Mouse (Mus musculus): ENCODE measurements around the gene Diras1. TPM values are rescaled to one million over a fixed set of nuclear protein-coding genes. Genes with fewer than 3 reads are reported as not detected.
A peak's percentile ranks its signal among the peaks of the same experiment; 100 is the strongest.
"Not testable (repeated sequence)": the region's sequence is repeated elsewhere in the genome, so short reads cannot be mapped to it uniquely, and the experiment has no call there.

The Diras1 gene
- total RNA-seq, 4 experiments from 2014 or later = 3.6 to 6.5 (median 4.4) TPM

DNA sequence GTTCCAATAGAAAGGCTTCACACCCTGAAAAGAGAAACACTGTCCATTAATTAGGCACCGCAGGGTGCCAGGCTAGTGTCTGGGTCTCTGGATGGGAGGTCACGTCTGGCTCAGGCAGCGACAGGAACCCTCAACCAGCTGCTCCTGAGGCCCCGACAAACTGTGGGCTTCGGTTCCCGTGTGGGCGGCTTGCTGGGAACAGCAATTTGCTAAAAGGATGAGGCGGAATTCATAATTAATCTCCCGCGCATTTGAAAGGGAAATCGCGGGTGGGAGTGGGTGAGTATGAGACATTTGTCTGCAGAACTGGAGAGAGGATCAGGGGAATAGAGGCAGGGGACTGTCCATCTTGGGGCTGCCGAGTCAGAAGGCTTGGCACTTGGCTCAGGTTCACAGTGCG, 27.4 kb downstream of the Diras1 start:
- DNase-seq = no peak

DNA sequence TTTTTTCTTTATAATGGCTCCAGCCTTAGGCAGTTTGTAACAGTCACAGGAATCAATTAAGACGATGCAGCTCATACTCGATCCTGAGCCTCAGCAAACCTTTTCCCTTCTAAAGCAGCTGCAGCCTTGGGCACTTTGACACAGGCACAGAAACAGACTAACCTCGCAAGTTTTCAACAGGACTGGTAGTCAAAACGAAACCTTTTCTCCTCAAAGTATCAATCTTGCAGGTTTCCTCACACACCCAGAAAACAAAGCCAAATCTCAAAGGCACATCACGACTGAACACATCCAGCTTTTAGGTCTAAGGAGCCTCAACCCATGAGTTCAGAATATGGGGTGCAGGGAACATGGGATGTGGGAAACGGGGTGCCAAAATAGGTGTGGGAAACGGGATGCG, 28.1 kb downstream of the Diras1 start:
- no peak for DNase-seq

DNA sequence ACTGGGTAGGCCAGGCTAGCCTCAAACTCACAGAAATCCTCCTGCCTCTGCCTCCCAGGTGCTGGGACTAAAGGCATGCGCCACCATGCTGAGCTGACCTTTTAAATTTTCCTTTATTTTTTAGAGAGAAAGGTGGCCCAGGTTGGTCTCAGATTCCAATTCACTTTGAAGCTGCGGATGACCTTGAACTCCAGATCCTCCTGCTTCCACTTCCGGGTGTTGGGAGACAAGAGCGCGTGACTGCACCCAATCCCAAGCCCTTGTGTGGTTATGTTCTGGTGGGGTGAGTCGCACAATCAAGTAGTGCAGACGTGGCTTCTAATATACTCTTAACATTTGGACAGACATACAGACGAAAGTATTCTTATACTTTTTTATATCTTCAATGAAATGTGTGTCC, 29.0 kb downstream of the Diras1 start:
- no peak for DNase-seq

DNA sequence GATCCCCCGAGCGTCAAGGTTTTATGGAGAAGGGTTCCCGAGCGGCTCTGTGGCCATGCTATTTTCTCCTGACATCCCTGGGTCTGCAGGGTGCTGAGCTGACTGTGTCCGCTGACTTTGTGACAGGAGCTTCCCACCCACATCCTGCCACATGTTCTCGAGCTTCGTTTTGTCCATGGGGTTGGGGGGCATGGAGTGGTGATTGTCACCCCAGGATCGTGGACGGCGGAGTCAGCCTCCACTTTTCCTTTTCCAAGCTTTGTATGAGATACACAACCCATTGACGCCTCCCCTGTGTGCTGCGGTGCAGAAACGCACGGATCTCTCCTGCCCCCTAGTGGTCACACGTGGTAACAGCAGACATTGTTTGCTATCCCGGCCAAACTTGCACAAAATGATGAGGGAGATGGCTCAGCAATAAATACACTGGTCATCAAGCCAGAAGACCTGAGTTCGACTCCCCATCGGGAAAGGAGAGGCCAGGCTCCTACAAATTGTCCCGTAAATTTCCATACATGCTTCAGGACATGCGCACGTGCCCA, 30.3 kb downstream of the Diras1 start:
- peak; percentile 66 for DNase-seq

DNA sequence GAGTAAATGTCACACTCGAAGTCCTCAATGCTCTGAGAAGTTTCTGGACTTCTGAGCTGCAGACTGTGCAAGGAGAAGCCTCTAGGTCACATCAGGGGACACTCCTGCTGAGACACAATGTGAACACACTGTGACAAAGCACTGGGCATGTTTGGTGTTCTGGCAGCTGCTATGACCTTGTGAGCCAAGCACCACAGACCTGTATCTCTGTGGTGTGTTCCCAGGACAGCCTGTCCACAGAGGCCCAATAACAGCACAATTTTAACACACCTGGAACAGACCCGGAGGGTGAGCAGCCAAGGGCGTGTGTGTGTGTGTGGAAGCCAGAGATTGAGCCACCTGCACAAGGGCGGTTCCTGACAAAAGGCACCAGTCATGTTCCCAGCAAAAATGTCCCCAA, 30.8 kb downstream of the Diras1 start:
- DNase-seq = no peak

DNA sequence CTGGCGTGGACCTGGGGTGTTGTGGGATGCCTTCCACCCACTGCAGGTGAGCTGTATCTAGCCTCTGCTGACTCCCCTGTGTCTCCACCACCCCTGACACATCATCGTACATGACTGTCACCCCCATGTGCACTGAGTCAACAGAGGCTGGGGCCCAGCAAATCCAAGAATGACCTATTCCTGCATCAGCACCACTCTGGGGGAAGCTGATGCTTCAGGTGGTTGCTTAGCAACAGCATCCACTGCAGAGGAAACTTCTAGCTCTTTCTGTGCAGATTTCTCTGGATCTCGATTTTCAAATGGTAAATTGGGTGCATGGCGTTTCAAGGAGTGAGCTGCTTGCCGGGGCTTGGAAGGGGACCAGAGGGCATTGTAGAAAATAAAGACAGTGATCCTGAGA, 32.2 kb downstream of the Diras1 start:
- DNase-seq = no peak

DNA sequence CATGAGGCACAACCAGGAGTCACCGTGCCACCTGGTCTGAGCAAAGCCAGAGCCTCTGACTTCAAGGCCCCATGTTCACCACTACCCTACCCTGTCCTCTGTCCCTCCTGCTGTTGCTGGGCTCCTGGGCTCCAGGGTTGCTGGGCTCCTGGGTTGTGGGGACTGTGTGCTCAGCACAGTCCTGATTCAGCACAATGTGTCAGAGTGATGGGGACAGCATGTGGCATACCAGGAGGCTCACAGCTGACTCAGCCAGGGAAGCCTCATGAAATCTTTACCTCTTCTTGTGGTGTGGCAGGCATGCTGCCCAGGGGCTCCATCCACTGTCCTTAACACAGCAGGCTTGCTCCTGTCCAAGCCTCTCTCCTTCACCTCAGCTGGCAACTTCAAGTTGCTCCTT, 33.5 kb downstream of the Diras1 start:
- DNase-seq = no peak

DNA sequence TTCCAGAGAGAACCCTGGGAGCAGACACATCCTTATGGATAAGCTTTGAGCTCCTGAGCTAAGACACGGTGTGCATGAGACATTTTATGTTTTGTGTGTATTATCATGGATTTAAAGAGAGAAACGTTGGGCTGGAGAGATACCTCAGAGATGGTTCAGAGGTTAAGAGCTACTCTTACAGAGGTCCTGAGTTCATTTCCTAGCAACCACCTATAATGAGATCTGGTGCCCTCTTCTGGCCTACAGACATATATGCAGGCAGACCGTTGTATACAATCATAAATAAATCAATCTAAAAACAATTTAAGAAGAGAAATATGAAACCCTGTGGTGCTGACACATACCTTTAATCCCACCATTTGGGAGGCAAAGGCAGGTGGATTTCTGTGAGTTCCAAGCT, 34.5 kb downstream of the Diras1 start:
- no peak for DNase-seq

DNA sequence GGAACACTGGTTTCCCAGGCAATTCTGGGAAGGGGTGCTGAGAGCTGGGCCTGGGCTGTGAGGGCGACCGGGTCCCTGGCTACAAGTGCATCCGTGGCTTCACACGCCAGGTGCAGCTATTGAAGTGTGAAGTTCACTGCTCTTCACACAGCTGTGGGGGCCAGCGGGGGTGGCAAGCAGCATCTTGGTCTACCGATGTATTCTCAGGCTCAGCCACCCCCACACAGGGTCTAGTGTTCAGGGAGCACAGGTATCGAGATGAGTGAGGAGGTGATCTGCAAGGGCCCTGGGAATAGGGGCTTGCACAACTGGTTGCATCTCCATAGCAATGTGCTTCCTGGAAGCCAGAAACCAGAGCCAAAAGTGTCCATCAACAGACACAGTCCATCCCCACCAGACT, 35.1 kb downstream of the Diras1 start:
- DNase-seq = no peak

DNA sequence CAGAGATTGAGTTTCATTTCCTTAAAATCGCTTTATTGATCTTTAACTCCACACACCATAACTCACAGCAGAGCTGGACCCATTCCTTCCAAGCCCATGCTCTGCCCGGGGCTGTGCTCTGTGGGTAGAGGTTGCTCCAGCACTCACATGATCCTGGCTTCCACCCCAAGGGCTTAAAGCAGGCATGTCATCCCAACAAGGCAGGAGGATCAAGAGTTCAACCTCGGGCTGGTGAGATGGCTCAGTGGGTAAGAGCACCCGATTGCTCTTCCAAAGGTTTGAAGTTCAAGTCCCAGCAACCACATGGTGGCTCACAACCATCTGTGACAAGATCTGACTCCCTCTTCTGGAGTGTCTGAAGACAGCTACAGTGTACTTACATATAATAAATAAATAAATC, 35.6 kb downstream of the Diras1 start:
- DNase-seq = not testable (repeated sequence)

DNA sequence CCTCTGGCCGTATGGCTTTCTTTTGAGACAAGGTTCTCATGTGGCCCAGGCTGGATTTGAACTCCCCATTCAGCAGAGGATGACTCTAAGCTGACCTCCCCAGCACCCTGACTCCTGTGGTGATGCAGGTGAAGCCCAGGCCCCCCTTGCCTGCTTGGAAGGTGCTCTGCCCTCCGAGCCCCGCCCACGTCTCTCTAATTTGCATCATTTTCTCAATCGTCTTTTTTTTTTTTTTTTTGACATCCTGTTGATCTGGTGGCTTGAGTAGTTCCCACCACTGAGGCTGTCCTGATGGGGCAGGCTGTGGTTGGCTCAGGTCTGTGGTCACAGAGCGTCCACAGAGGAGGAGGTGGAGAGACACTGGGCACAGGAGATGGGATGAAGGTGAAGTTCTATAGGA, 36.0 kb downstream of the Diras1 start:
- no peak for DNase-seq

DNA sequence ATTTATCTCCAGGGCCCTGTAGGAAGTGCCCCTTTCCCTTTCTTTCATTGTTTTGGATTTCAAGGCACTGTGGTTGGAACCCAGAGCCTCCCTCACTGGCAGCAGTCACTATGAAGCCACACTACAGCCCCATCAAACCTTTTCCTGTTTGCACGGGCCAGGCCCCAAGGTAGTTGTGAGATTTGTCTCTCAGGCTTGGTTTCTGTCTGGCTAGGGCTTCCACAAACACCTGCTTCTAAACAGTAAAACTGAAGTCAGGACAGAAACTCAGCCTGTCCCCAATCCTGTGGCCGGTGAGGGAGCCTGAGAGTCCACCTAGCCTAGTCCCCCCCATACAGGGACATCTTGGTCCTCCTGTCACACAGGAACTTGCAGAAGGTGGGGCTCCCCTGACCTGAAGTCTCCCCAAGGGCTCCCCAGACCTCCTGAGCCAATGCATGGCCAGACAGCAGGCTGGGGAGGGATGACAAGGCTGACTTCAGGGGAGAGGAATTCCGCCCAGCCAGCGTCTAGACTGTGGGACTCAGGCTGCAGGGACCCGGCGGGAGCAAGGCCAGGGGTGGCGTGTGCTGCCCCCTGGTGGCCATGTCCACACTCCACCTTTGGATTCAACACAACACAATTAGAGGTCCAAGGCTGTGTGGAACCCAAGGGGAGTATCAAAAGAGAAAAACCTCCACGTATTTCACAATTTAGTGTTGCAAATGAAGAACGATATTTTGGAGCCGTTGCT, 37.6 kb downstream of the Diras1 start:
- DNase-seq = peak; percentile 81

DNA sequence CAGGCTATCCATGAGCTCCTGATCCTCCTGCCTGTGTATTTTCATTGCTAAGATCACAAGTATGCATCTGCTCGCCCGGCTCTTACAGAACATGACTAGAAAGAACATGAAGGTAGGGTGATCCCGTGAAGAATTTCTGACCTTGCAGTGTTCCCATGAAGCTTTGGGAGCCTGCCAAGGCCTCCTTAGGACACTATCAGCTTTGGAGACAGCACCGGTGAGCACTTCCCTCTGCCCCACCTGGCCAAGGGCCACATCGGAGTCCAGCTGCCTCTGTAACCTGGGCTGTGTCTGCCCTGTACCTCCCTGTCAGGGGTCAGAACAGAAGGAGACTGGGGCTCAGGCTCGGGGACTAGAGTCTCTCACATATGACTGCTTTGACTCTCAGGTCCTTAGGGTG, 38.7 kb downstream of the Diras1 start:
- DNase-seq = peak; percentile 63

DNA sequence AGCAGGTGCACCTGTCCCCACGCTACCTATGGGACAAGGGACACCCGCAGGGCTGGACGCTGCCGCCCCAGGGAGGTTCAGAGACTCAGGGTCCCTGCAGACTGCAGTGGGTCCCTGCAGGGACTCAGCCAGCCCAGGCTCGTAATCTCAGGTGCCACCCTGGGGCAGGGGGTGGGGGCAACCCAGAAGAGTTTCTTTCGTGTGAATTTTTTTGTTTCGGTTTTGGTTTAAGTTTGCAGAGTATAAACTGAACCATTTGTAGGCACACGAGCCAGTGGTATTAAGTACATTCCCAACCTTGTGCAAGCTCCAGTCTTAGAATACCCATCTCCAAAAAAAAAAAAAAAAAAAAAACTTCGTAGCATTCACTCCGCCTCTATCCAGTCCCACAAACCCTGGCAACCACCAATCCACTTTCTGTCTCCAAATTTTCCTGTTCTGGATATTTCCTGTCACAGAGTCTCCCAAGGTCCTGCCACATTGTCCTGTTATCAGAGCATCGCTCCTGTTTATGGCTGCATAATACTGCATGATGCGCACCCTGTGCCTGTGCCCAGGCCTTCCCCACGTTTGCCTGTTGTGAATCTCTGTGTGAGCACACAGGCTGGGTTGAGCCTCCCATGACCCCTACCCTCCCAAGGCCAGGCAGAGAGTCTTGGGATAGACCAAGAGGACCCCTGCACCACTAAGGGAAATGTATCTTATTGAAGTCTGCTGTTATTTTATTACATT, 39.3 kb downstream of the Diras1 start:
- no peak for DNase-seq

DNA sequence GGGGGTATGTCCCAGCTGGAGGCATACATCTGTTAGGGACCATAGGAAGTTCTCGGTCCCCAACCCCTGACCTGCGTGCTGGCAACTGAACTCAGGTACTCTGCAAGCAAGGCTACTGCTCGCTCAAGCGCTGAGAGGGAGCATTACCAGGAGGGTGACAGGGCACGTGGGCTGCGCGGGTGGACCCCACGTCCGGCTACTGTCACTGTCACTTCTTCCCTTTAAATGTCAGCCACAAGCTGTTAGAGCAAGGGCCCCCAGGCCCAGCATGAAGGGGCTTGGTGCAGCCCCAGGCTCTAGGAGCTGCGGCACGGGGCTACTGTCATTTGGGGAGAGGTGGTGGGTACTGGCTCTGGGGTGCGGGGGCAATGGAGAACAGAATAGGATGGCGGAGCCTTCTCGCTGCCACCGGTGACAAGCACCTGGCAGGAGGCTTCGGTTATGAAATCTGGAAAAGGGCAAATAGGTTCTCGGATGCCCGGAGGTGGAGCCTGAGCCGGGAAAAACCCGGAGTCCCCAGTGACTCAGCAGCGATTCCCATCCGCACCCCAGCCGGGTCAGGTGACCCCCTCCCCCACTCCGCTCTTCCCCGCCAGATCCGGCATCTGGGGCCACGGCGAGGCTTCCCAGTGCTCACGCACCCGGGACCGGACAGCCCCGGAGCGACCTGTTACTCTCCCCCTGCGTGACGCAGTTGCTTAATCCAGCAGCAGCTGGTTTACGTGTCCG, 40.1 kb downstream of the Diras1 start:
- no peak for DNase-seq

DNA sequence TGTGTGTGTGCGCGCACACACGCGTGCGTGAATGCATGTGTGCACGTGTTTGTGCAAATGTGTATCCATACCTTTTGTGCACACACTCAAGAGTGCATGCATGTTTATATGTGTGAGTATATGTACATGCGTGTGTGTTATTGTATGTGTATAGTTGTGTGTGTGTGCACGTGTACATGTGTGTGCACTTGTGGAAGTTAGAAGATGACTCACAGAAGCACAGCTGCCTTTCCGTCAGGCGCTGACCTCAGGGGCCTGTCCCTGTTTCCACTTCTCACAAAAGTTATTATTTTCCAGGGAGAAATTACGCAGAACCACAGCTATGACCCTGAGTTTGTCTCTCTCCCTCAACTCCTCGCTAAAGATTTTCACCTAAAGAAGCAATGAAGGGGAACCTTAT, 41.2 kb downstream of the Diras1 start:
- DNase-seq = no peak

DNA sequence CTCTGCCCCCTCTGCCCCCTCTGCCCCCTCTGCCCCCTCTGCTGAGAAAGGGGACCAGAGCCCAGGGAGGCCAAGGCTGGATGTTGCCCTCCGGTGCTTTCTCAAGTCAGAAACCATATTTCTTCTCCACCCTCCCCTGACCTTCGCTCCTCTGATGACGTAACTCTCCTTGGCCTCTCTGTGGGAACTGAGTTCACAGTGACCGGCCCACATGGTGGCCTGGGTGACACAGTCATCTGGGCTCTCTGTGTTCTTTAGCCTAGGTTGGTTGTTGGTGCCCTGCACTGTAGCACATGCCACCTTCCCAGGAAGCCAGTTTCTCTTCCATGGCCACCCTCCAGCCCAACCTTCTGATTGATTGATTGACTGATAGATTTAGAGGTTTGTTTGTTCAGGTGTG, 43.1 kb downstream of the Diras1 start:
- DNase-seq = peak; percentile 84

DNA sequence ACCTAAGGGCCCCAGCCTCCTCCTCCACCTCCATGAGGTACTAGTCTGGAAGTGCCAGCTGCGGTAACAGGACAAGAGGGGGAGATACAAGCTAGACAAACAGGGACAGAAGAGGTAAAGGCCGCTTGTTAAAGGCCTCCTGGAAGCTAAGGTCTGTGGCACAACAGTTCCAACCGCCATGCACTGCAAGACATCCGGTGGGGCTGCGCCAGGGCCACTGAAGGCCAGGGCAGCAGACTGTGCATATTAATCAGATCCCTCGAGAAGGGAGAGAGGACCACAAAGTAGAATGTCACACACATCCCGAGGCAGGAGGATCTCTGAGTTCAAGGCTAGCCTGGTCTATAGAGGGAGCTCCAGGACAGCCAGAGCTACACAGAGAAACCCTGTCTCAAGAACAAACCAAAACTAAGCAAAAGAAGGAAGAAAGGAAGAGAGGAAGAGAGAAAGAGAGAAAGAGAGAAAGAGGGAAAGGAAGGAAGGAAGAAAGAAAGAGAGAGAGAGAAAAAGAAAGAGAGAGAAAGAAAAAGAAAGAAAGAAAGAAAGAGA, 43.8 kb downstream of the Diras1 start:
- DNase-seq = no peak

DNA sequence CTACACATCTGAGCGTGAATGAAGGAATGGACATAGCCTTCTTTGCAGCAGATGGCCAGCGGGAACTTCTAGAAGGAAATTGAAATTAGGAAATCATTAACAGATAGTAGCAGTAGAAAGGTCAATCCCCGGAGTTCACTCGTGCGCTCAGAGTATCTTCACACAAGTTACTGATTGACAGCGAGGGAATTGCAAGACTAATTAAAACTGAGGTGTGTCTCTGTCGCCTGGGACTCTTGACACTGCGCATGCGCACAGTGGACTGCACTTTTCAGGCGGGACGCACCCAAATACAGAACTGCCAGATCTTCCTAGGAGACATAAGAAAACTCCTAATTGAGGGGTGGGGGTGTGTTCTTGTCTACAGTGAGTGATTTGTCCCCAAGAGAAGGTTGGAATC, 50.0 kb downstream of the Diras1 start:
- no peak for DNase-seq

DNA sequence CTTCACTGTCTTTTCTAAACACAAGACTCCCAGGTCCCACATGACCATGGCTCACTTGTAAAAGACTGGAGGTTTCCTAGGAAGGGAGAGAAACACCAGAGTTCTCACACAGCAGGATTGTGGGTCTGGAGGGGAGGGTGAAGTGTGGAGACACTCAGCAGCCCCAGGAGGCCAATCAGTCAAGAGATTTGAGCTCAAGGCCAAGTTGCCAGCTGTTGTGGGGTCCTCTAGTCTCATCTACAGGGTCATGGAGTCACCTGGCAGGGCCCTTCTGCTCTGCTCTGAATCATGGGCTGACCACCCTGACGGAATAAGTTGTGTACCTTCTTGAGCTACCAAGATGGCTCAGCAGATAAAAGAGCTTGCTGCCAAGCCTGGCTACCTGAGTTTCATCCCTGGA, 51.7 kb downstream of the Diras1 start:
- no peak for DNase-seq

DNA sequence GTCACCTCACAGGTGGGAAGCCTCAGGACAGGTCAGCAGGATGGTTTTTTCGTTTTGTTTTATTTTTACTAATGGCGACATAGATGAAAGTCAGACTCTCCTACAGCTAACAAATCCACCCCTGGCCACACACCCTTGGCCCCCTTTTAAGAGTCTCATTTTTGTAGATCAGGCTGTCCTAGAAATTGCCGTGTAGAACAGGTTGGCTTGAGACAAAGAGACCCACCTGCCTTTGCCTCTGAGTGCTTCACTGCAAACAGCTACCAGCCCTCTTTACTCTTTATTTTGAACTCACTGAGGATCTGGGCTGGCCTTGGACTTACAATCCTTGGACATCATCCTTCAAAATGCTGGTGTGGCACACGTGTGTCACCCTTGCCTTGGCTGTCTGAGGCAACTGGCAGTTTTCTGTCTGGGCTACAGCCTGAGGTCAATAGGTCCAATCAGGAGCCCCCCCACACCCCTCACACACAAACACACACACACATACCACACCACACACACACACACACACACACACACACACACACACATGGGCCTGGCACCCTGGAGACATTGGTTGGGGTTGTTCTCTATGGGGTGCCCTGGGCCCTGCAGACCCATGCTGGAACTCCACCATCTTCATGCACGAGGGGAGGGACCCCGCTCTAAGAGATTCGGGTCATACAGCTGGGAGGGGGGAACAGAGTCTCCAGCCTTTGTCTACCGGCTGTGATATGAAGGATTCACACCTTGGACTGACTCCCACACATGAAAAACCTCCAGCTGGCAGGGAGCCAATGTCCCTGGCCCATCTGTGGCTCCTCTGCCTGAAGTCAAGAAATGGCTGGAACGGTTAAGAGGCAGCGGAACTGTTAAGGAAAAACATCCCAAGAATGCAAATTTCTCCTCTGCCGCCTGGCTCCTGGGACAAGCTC, 53.1 kb downstream of the Diras1 start:
- no peak for DNase-seq

DNA sequence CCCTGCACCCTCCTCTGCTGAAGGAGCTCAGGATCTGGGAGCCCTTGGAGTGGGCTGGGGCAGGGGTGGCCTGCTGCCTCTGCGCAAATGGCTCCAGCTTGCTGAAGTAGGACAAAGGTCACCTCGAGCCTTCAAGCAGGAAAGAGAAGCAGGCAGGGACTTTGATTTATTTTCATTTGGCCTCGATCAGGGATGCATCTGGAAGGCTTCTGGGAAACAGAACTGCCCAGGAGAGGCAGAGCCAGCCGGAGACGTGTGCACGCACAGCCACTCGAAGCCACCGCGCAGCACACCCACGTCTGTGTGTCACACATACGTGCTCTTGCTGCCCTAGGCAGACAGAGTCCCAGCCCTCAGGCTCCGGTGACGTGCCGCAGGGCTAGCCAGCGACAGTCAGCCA, 53.9 kb downstream of the Diras1 start:
- peak; percentile 71 for DNase-seq

All from adrenal gland, adult 8-10 months (tissue).